Mouse (Mus musculus): ENCODE data around the gene Rpl36. TPM values are rescaled to one million over a fixed set of nuclear protein-coding genes. Genes with fewer than 3 reads are reported as not detected.

Rpl36 gene
- polyA plus RNA-seq, 1 experiment, result 2,245 TPM

- H3K27ac ChIP-seq (ENCODE audit: insufficient read depth, low read depth, low read length), result no peak overlapping the region
- WGBS, result 43% methylated on average over 1 of the region's 1 CpGs
- peaks cover 19% of the 10 kb centered on the region for H3K4me1 ChIP-seq (ENCODE audit: control insufficient read depth, insufficient read depth, insufficient read length, low read length)
- H3K36me3 ChIP-seq (ENCODE audit: control insufficient read depth, insufficient read depth, low read length), result peaks cover 44% of the 10 kb centered on the region
- H3K27me3 ChIP-seq (ENCODE audit: control insufficient read depth, insufficient read depth, low read length), result no peaks in the 10 kb centered on the region
- peak overlapping the region; percentile 89 for H3K4me3 ChIP-seq (ENCODE audit: low read depth, low read length)
- TF ChIP-seq POLR2A (IDR thresholded peaks at IDR 0.05; ENCODE audit: low read depth, low read length) (no peak), CTCF (IDR thresholded peaks at IDR 0.05; ENCODE audit: extremely low read depth, insufficient read length, insufficient replicate concordance, low read depth, low read length) (no peak)
These were observed 30.1 kb upstream of the Rpl36 start for GRCm38 (mm10) chr17:56583071-56583470.

- H3K4me1 ChIP-seq (ENCODE audit: control insufficient read depth, insufficient read depth, insufficient read length, low read length), result peaks cover 19% of the 10 kb centered on the region
- TF ChIP-seq CTCF (IDR thresholded peaks at IDR 0.05; ENCODE audit: extremely low read depth, insufficient read length, insufficient replicate concordance, low read depth, low read length), result no peak
- no peak for TF ChIP-seq POLR2A (IDR thresholded peaks at IDR 0.05; ENCODE audit: low read depth, low read length)
- H3K27ac ChIP-seq (ENCODE audit: insufficient read depth, low read depth, low read length), result peak overlapping the region; percentile 93
- H3K36me3 ChIP-seq (ENCODE audit: control insufficient read depth, insufficient read depth, low read length), result peaks cover 42% of the 10 kb centered on the region
- no peaks in the 10 kb centered on the region for H3K27me3 ChIP-seq (ENCODE audit: control insufficient read depth, insufficient read depth, low read length)
- peak overlapping the region; percentile 89 for H3K4me3 ChIP-seq (ENCODE audit: low read depth, low read length)
- WGBS, result under 1% methylated on average over 33 of the region's 33 CpGs
These were observed 29.5 kb upstream of the Rpl36 start for GRCm38 (mm10) chr17:56583611-56584256.

GRCm38 (mm10) chr17:56584257-56585130 is 28.7 kb upstream of the Rpl36 start, which contains the start of the genes Safb2 and Safb:
Safb2 (minus strand) TSS chr17:56584585.
Safb (plus strand) TSS chr17:56584825.
- Histone ChIP-seq H3K4me1 (ENCODE audit: control insufficient read depth, insufficient read depth, insufficient read length, low read length) (peaks cover 19% of the 10 kb centered on the region), H3K27ac (ENCODE audit: insufficient read depth, low read depth, low read length) (peak within 1 kb of the TSS; percentile 93), H3K36me3 (ENCODE audit: control insufficient read depth, insufficient read depth, low read length) (peaks cover 45% of the 10 kb centered on the region), H3K27me3 (ENCODE audit: control insufficient read depth, insufficient read depth, low read length) (no peaks in the 10 kb centered on the region), H3K4me3 (ENCODE audit: low read depth, low read length) (peak within 1 kb of the TSS; percentile 95)
- TF ChIP-seq CTCF (IDR thresholded peaks at IDR 0.05; ENCODE audit: extremely low read depth, insufficient read length, insufficient replicate concordance, low read depth, low read length) (no peak), POLR2A (IDR thresholded peaks at IDR 0.05; ENCODE audit: low read depth, low read length) (peak; percentile 81)
- under 1% methylated on average over 100 of the region's 101 CpGs for WGBS

- WGBS, result under 1% methylated on average over 61 of the region's 61 CpGs
- Histone ChIP-seq H3K4me3 (ENCODE audit: low read depth, low read length) (peak overlapping the region; percentile 95), H3K27me3 (ENCODE audit: control insufficient read depth, insufficient read depth, low read length) (no peaks in the 10 kb centered on the region), H3K27ac (ENCODE audit: insufficient read depth, low read depth, low read length) (peak overlapping the region; percentile 80), H3K4me1 (ENCODE audit: control insufficient read depth, insufficient read depth, insufficient read length, low read length) (peaks cover 19% of the 10 kb centered on the region), H3K36me3 (ENCODE audit: control insufficient read depth, insufficient read depth, low read length) (peaks cover 50% of the 10 kb centered on the region)
- TF ChIP-seq CTCF (IDR thresholded peaks at IDR 0.05; ENCODE audit: extremely low read depth, insufficient read length, insufficient replicate concordance, low read depth, low read length) (no peak), POLR2A (IDR thresholded peaks at IDR 0.05; ENCODE audit: low read depth, low read length) (no peak)
These were observed 27.9 kb upstream of the Rpl36 start for GRCm38 (mm10) chr17:56585171-56585821.

GRCm38 (mm10) chr17:56587773-56588172 is 25.4 kb upstream of the Rpl36 start:
- 76% methylated on average over 1 of the region's 1 CpGs for WGBS
- peaks cover 51% of the 10 kb centered on the region for H3K36me3 ChIP-seq (ENCODE audit: control insufficient read depth, insufficient read depth, low read length)
- H3K27me3 ChIP-seq (ENCODE audit: control insufficient read depth, insufficient read depth, low read length), result no peaks in the 10 kb centered on the region
- H3K4me3 ChIP-seq (ENCODE audit: low read depth, low read length), result no peak overlapping the region
- peaks cover 12% of the 10 kb centered on the region for H3K4me1 ChIP-seq (ENCODE audit: control insufficient read depth, insufficient read depth, insufficient read length, low read length)
- H3K27ac ChIP-seq (ENCODE audit: insufficient read depth, low read depth, low read length), result no peak overlapping the region
- TF ChIP-seq CTCF (IDR thresholded peaks at IDR 0.05; ENCODE audit: extremely low read depth, insufficient read length, insufficient replicate concordance, low read depth, low read length), result no peak
- TF ChIP-seq POLR2A (IDR thresholded peaks at IDR 0.05; ENCODE audit: low read depth, low read length), result no peak

- Histone ChIP-seq H3K27me3 (ENCODE audit: control insufficient read depth, insufficient read depth, low read length) (no peaks in the 10 kb centered on the region), H3K27ac (ENCODE audit: insufficient read depth, low read depth, low read length) (no peak overlapping the region), H3K36me3 (ENCODE audit: control insufficient read depth, insufficient read depth, low read length) (peaks cover 58% of the 10 kb centered on the region), H3K4me3 (ENCODE audit: low read depth, low read length) (no peak overlapping the region), H3K4me1 (ENCODE audit: control insufficient read depth, insufficient read depth, insufficient read length, low read length) (peaks cover 12% of the 10 kb centered on the region)
- 86% methylated on average over 4 of the region's 4 CpGs for WGBS
- no peak for TF ChIP-seq POLR2A (IDR thresholded peaks at IDR 0.05; ENCODE audit: low read depth, low read length)
- no peak for TF ChIP-seq CTCF (IDR thresholded peaks at IDR 0.05; ENCODE audit: extremely low read depth, insufficient read length, insufficient replicate concordance, low read depth, low read length)
These were observed 24.3 kb upstream of the Rpl36 start for GRCm38 (mm10) chr17:56588921-56589320.

Measured in small intestine, adult 2 months (tissue).